Mouse (Mus musculus) embryo, embryonic 11 days (tissue): ENCODE results near the gene a.
"Not testable (repeated sequence)": the region's sequence is repeated elsewhere in the genome, so short reads cannot be mapped to it uniquely, and the experiment has no call there.

Experiments
- DNase-seq: peaks from one replicate; pipeline ENCODE4 v3.0.0-alpha.2; 2015

a gene

DNA sequence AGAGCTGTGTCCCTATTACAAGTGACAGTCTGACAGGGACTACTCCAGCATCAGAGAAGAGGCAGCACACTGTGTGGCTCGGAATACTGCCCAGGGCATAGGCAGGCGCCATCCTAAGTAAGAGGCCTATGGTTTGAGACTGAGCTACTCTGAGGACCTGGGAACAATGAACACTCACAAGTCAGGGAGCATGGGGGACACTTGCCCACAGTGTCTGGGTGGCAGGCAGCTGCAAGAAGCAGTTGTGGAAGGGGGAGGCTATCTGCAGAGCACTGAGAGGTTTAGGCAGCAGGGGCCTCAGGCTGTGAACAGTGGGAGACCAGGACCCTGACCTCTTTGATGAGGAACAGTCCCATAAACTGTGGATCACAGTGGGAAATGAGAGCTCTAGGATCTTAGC lies 137.1 kb downstream of the a start:
- no peak for DNase-seq

DNA sequence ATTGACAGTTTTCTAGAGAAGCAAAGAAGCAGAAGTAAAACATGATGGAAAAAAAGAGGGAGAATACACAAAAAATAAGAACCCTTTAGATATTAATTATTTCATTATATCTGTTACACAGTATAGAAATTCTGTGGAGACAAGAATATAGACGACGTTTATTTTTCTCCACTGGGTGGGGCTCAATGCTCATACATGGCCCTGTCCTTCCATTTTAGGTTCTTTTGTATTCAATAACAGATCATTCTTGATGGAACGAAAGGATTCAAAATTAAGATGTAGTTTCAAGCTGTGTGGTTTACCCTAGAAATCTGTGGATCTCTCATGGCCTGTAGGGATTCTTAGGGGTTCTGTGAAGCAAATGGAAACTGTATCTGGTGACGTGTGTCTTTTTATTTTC lies 142.7 kb downstream of the a start:
- no peak for DNase-seq

- DNase-seq: no peak
Measured at GRCm38 (mm10) chr2:154936106-154936505, 144.9 kb downstream of the a start.

GRCm38 (mm10) chr2:154936536-154937155 lies 145.4 kb downstream of the a start:
- DNase-seq: no peak

- no peak for DNase-seq
Measured at GRCm38 (mm10) chr2:154937547-154938390, 146.6 kb downstream of the a start.

DNA sequence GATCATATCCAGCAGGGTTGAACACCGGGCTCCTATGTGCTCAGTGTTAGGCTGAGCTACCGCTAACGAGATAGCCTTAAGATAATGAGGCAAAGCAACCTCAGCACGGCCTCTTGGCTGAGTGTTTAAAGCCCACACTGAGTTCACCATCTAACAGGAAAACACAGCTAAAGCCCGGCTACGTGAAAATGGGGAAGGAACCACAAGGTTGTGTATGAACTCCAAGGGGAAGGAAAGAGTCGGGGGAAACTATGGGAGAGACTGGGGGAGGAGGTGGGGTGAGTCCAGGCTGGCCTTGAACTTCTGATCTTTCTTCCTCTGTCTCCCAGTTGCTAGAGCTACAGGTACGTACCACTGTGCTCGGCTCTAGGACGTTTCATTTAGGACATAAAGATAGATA lies 150.8 kb downstream of the a start:
- DNase-seq: no peak

DNA sequence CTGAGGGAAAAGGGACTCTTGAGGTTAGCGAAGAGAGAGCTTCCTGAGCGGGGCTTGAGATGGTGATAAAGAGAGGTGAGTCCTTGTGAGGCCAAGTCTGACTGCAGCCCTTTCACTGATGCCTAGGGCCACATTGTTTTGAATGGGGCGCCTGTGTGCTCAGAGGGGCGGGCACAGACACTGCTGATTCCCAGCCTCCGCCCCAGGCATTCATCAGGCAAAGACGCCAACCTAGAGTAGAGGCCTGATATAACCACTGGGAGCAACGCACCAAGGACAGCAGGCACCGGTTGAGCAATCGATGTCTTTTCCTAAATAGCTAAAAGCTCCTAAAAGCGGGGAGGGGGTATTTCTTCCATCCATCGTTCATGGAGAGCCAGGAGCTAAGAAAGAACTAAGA lies 151.3 kb downstream of the a start:
- DNase-seq: peak; percentile 35

DNA sequence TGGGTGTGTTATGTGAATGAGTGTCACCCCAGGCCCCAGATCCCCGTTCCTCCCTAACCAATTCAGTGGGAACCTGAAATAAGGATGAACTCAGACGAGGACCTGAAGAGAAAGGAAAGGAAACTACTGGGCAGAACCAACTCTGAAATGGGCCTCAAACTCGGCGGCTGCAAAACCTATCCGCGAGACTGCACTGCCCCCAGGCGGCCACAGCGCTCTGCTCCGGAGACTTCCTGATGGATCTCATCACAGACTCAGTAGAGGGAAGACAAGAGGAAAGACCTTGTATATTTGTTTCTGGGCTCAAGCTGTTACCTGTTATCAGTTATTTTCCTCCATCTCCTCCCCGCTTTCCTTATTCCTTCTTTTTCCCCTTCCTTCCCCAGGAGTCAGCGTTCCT lies 151.9 kb downstream of the a start:
- DNase-seq: peak; percentile 81

DNA sequence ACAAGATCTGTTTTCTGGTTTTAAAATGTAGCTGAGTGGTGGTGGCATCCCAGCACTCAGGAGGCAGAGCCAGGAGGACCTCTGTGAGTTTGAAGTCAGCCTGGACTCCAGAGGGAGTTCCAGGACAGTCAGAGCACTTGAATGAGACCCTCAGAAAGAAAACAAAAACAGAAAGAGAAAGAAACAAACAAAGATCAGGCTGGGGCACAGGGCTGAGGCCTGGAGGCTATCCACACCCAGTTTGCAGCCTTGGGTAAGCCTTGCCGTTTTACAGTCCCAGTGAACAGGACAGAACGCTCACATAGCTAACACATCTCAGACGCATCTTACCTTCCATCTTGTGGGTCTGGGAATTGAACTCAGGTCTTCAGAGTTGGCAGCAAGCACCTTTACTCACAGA lies 155.7 kb downstream of the a start:
- DNase-seq: no peak

DNA sequence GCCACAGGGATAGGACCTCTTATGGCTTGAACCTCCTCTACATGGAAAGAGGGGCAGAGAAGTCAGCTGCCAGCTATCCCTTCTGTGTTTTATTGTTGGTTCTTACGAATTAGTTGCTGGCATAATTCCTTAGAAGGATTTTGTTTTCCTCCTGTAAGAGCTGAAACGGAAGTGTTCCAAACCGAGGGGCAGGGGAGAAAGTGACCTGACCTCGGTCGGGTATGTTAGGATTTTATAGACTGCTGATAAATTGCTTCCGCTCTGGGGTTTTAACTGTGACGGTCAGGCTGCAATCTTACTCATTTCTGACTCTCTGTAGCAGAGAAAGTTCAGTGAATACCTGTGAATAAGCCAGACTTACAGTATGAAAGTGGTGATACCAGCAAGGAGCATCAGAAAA lies 158.2 kb downstream of the a start:
- DNase-seq: peak; percentile 37

DNA sequence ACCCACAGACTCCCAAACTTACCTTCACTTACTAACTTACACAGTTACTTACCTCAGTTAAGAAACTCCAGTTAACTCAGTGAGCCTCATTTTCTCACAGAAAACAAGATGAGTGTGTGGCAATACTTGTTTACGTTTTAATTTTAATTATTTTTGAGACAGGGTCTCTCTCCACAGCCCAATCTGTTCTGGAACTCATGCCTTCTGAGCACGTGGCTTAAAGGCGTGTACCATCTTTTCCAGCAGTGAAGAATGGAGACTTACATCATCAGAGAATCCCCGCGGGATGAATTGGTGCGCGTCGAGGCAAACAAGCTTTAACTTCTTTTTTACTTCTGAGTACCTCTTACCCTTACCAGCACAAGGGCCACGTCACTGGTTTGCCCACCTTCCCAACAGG lies 158.7 kb downstream of the a start:
- DNase-seq: no peak

DNA sequence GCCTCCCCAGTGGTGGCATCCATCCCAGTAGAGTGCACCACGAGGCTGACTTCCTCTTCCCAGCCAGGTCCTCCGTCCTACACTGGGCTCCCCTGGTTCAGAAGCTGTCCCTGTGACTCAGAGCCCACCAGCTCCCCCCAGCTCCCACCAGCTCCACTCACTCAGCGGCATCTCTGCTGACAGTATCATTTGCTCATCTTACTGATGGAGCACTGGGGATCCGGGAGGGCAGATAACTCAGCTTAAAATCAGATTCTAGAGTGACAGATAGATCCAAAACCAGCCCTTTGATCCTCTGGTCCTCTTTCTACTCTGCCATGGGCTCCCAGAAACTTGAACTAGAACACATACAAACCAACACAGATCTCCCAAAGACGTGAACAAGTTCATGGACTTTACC lies 159.4 kb downstream of the a start:
- no peak for DNase-seq

- no peak for DNase-seq
Measured at GRCm38 (mm10) chr2:154959486-154959885, 168.3 kb downstream of the a start.

GRCm38 (mm10) chr2:154959909-154960308 lies 168.7 kb downstream of the a start:
- DNase-seq: no peak

- no peak for DNase-seq
Measured at GRCm38 (mm10) chr2:154963176-154963575, 172.0 kb downstream of the a start.

DNA sequence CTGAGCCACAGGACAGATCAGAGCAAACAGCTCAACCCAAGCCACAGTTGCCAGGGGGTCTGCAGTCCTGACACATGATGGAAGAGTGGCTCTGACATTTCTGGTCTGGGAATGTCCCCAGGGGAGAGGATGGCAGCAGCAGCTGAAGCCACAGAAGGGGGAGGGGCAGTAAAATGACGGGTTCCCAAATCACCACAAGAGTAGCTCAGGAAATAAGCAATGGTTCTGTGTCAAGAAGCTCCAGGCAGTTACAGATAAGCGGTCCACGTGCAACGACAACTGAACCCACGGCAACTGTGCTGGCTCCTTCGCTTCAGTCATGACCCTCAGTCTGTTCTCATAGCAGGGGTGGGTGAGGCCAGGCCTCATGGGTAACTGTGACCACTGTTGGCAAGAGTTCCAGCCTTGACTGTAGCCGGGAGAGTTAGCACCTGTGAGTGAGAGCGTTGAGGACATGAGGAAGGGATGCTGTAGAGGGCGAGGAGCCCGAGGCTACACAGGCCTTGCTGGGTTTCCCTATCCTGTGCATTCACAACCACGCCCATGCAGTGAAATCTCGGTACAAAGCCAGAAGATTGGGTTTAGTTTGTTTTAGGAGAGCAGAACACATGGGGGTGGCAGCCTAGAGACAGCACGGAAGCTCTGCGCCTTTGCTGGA lies 178.7 kb downstream of the a start:
- DNase-seq: not testable (repeated sequence)

GRCm38 (mm10) chr2:154971919-154972692 lies 180.9 kb downstream of the a start:
- DNase-seq: no peak

- DNase-seq: peak; percentile 47
Measured at GRCm38 (mm10) chr2:154972981-154973380, 181.8 kb downstream of the a start.

DNA sequence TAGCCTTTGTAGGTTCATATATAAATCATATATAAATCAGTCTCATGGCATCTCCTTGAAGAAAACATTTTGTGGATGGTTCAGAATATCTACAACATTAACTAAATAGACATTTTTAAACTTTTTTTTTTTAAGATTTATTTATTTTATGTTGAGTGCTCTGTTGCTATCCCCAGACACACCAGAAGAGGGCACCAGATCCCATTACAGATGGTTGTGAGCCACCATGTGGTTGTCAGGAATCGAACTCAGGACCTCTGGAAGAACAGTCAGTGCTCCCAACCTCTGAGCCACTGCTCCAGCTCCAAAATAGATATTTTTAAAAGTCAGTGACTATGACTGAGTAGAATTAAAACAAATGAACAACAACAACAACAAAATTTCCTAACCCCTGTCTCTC lies 195.4 kb downstream of the a start:
- DNase-seq: no peak

DNA sequence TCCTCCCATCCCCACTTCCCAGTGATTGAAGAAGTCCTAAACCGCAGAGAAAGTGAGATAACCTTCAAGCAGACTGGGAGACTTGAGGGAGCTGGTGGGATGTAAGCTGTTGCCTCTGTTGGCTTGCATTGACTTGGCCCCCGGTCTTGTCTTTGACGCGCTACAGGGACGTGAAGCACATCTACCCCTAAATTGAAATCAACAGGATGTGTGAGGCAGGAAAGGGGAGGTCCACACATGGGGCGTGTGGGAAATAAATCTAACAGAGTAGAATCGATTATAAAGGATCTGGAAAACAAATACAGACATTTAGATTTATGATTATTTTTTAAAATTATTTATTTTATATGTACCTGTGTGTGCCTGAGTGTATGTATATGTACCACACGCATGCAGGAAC lies 200.2 kb downstream of the a start:
- DNase-seq: no peak

DNA sequence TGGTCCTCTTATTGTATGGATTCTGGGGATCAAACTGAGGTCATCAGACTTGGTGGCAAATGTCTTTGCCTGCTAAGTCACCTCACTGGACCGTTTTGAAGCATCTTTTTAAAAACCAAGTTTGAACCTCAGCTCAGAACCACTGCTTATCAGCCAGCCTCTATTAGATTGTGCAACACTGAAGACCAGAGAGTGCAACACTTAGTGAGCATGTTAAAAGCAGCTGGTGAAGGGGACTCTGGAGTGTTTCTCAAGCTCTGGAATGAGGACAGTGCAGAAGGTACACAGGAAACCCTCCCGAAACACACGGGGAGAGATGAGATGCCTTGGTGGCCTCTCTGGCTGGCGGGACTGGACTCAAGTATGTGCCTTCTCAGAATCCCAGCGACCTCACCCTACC lies 200.9 kb downstream of the a start:
- no peak for DNase-seq

DNA sequence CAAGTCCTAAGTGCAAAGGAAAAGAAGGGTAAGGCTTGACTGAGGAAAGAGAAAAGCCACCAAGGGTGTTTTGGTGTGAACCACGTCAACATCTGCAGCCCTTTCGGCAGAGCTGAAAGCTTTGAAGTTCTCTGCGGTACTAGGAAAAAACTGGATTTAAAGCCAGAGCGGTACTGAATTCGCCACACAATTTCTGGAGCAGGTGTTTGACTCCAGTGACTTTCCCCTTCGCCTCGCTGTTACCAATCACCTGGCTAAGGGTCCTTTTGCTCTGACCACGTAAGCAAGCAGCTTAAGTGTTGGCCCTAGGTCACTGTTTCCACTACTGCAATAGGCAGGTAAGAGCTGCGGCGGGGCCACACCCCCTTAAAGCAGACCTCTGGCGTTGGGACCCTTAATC lies 214.3 kb downstream of the a start:
- DNase-seq: no peak

DNA sequence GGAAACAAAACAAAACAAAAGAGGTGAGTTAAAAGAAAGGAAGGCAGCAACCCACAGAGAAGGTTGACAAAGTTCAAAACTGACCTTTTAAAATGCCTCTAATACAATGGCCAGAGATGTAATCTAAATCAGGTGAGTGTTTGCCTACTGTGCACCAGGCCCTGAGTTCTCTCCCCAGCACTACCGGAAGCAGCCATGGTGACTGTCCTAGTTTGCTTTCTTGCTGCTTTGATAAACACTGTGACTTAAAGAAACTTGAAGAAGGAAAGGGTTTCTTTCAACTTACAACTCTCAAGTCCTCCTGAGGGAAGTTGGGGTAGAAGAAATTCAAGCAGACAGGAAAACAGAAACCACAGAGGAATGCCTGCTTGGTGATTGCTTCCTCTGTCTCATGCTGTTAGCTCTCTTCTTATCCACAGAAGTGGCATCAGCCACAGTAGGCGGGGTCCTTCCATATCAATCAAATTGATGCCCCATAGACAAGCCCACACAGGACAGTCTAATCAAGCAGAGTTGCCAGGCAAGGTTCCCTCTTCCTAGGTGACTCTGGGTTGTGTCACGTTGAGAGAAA lies 220.0 kb downstream of the a start:
- DNase-seq: no peak
